Mouse (Mus musculus) thymus, adult 2 months (tissue): Measurements from ENCODE around the gene Tmem37. TPM values are rescaled to one million over a fixed set of nuclear protein-coding genes. Genes with fewer than 3 reads are reported as not detected.

Experiments used
- DNase-seq: peaks from one replicate; pipeline ENCODE4 v3.0.0; 2021
- H3K27ac ChIP-seq: fragments of 200-500 bp; 2 replicates; pipeline ENCODE4 v1.5.1; 2012; ENCODE audit warnings: low read length, control low read depth; ENCODE audit not compliant: control insufficient read depth, insufficient read depth
- H3K27me3 ChIP-seq: fragments of 200-500 bp; 2 replicates; pipeline ENCODE4 v1.6.1; 2012; ENCODE audit warnings: mild to moderate bottlenecking, low read length, moderate library complexity, mixed read lengths; ENCODE audit not compliant: control insufficient read depth, insufficient read depth
- H3K36me3 ChIP-seq: fragments of 200-500 bp; 2 replicates; pipeline ENCODE4 v1.6.1; 2012; ENCODE audit warnings: mild to moderate bottlenecking, low read length, moderate library complexity; ENCODE audit not compliant: control insufficient read depth, insufficient read depth
- H3K4me1 ChIP-seq: fragments of 200-500 bp; replicated peaks from 2 replicates; pipeline ENCODE4 v1.6.1; 2012; ENCODE audit warnings: low read length; ENCODE audit not compliant: control insufficient read depth, insufficient read depth
- H3K4me3 ChIP-seq: fragments of 200-500 bp; 2 replicates; pipeline ENCODE4 v1.5.1; 2012; ENCODE audit warnings: mild to moderate bottlenecking, low read length, control low read depth, moderate library complexity; ENCODE audit not compliant: control insufficient read depth, insufficient read depth
- CTCF ChIP-seq: fragments of 200-500 bp; IDR thresholded peaks from 2 replicates; pipeline ENCODE4 v1.5.1; 2012; ENCODE audit warnings: mild to moderate bottlenecking, control low read depth, low read length, moderate library complexity, borderline replicate concordance; ENCODE audit not compliant: control insufficient read depth, poor library complexity, insufficient read depth; ENCODE audit errors: extremely low read depth
- POLR2A ChIP-seq: fragments of 200-500 bp; IDR thresholded peaks from 2 replicates; pipeline ENCODE4 v1.6.1; 2012; ENCODE audit warnings: mild to moderate bottlenecking, low read length, control low read depth, moderate library complexity; ENCODE audit not compliant: control insufficient read depth, poor library complexity, insufficient read depth; ENCODE audit errors: extremely low read depth
- WGBS: fragments of 180-500 bp; shearing (Covaris S2); methylation state at CpG from one replicate; pipeline ENCODE4 v1.1.7; 2018; 5-methylcytosine and 5-hydroxymethylcytosine counted together
- polyA plus RNA-seq: library from polyadenylated mRNA; depleted of rRNA; stranded (reverse); fragments of >200 nt; gene quantifications from 2 replicates; pipeline ENCODE4 v1.2.3, GENCODE M21; 2012; rRNA removed

The Tmem37 gene
- polyA plus RNA-seq, result 15.7 and 18.5 TPM in 2 replicates

DNA sequence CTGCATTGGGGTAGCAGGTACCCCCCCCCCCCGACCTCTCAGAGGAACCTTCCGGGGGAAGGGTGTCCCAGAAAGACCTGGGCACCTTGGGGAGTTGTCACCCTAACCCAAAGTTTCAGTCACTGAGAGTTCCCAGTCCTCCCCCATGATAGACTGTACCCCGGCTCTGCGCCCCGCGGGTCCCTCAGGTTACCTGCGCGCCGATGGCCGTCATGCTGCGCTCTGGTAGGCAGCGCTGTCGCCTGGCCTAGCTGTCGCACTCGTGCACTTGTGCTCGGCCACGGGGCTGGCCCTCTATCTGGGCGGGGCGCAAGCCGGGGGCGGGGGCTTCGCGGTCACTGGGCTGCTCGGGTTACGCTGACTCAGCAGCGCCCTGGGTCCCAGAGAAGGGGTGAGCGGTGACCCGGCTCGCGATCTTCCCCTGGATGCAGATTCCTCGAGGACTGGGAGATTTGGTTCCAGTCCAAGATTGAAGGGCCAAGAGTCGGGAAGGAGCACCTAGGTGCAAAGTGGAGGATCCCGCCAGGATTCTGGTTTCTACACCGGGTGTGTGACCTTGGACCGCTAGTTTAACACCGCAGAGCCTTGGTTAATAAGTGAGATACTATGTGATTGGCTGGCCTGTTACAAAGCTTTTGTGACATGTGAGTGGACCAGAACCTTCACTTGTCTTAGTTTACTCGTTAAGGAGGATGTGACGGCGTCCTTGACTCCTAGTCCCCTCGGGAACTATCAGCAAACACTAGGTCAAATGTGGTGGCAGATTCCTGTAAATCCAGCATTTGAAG is at the start of gene Tmem37:
Gene Tmem37 (minus strand): TSS at position 556 of the 788 bp plus-strand sequence.
- WGBS, result 13% methylated on average over 40 of the region's 40 CpGs
- DNase-seq, result no peak
- H3K4me3 ChIP-seq, result peak within 1 kb of the TSS; percentile 6; the same call in 1 of the 2 replicates

DNA sequence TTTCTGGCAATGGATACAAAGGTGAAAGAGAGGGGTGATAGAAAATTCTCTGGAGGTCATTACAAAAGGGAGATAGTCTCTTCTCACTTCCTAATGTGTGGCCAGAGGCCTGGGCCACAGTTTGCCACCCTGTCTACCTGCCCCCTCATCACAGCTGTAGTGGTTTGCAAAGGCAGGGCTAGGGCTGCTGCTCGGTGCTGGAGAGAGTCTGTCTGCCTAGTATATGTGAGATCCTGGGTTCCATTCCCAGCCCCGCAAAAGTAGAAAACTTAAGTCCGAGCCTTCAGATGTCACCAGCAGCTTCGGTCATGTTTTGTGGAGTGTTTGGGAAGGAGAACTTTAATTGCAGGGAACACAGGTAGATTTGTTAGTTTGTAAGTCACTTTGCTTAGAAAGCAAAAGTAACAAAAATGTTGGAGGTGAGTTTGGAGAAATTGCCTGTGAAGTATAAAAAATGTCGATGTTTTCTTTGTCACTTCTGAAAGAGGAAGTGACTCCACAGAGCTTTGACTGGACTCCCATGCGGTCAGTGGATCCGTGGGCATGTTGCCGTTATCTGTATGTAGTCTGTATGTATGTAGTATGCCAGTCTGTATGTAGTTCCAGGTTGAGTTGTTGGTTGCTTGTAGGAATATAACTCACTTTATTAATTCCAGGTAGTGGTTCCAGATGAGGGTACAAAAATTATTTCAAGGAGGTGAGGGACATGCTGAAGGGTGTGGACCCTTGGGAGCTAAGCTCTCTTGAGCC is 48.9 kb upstream of the Tmem37 start:
- H3K27ac ChIP-seq, result no peak overlapping the region
- peaks cover 19% of the 10 kb centered on the region for H3K4me1 ChIP-seq

More for the DNA sequence above, at the start of gene Tmem37:
- H3K27me3 ChIP-seq, result peaks cover 12% of the 10 kb centered on the region; the same call in 1 of the 2 replicates
- no peak within 1 kb of the TSS for H3K27ac ChIP-seq
- H3K4me1 ChIP-seq, result 0 out of 2 replicates have a peak, but pooled peaks cover 5% of the 10 kb centered on the region
- no peaks in the 10 kb centered on the region for H3K36me3 ChIP-seq
- TF ChIP-seq CTCF, result no peak
- no peak for TF ChIP-seq POLR2A

DNA sequence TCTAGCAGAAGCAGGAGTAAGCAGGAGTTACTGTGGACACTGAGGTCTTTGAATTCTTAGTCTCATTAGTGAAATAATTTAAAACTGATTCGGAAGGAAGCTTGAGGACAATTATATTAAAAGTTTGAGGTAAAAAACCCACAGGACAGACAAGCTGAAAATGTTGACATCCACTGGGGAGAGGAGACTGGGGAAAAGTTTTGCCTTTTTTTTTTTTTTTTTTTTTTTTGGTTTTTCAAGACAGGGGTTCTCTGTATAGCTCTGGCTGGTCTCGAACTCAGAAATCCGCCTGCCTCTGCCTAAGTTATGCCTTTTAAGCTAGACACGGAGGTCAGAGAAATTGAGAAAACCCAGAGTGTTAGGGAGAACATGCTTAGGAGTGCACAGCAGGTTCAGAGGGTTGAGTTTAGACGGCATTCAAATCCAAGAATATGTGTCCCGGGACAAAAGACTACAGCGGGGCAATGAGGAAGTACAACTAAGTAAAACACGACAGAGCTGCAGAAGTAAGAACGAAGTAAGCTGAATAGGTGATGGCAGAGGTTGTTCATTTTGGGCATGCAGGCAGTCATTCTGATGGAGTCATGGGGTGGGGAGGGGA is 48.2 kb upstream of the Tmem37 start:
- H3K4me3 ChIP-seq, result no peak overlapping the region
- WGBS, result 50% methylated on average over 9 of the region's 9 CpGs
- no peaks in the 10 kb centered on the region for H3K36me3 ChIP-seq
- peaks cover 19% of the 10 kb centered on the region for H3K4me1 ChIP-seq
- peak overlapping the region; percentile 40; the same call in 1 of the 2 replicates for H3K27ac ChIP-seq
- TF ChIP-seq POLR2A (no peak), CTCF (no peak)
- no peak for DNase-seq
- no peaks in the 10 kb centered on the region for H3K27me3 ChIP-seq

More for the DNA sequence above, 48.9 kb upstream of the Tmem37 start:
- no peak for DNase-seq
- H3K4me3 ChIP-seq, result no peak overlapping the region
- 76% methylated on average over 8 of the region's 8 CpGs for WGBS
- TF ChIP-seq POLR2A, result no peak
- no peak for TF ChIP-seq CTCF
- H3K36me3 ChIP-seq, result no peaks in the 10 kb centered on the region
- H3K27me3 ChIP-seq, result no peaks in the 10 kb centered on the region

DNA sequence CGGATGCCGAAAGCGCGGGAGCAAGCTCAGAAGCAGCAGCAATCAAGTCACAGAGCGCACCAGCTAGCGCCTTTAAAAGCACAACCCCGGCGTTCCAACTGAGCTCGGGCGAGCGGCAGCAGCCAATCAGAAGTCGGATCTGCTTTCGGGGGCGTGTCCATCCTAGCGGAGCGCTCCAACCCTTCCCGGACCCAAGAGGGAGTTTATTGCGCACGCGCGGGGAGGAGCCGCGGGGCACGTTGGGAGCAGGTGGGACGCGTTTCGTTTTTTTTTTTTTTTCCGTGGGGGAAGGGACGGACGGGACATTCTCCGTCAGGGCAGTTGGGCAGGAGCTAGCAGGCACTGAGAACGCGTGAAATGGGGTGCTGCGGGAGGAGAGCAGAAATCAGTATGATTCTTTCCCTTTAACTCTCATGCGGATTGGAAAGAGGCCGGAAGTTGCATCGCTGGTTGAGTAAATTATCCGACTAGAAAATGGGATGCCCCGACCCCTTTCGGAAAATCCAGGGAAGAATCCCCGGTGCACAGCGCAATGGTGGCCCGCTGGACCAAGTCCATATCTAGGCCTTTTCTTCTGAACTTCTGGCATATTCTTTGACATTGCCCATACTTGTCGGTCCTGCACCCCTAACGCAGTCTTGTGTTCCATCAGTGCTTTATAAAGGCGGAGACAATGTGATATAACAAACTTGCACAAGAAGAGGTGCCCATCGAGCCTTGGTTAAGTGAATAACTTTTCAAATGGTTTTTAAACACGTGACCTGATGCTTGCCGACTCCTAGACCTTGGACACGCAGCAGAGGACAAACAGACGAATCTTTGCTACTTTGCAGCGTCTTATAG is 47.3 kb upstream of the Tmem37 start, which contains the start of the genes Dbi and 3110009E18Rik:
Gene Dbi (minus strand): TSS at position 110 of the 843 bp plus-strand sequence.
Gene 3110009E18Rik (plus strand): TSS at position 219 of the 843 bp plus-strand sequence.
- Histone ChIP-seq H3K36me3 (peaks cover 3% of the 10 kb centered on the region), H3K4me1 (peaks cover 19% of the 10 kb centered on the region), H3K27me3 (no peaks in the 10 kb centered on the region), H3K4me3 (peak within 1 kb of the TSS; percentile 55), H3K27ac (peak within 1 kb of the TSS; percentile 75)
- TF ChIP-seq POLR2A, result peak; percentile 86; the same call in 1 of the 2 replicates
- TF ChIP-seq CTCF, result no peak
- peak; percentile 97 for DNase-seq
- under 1% methylated on average over 52 of the region's 52 CpGs for WGBS

DNA sequence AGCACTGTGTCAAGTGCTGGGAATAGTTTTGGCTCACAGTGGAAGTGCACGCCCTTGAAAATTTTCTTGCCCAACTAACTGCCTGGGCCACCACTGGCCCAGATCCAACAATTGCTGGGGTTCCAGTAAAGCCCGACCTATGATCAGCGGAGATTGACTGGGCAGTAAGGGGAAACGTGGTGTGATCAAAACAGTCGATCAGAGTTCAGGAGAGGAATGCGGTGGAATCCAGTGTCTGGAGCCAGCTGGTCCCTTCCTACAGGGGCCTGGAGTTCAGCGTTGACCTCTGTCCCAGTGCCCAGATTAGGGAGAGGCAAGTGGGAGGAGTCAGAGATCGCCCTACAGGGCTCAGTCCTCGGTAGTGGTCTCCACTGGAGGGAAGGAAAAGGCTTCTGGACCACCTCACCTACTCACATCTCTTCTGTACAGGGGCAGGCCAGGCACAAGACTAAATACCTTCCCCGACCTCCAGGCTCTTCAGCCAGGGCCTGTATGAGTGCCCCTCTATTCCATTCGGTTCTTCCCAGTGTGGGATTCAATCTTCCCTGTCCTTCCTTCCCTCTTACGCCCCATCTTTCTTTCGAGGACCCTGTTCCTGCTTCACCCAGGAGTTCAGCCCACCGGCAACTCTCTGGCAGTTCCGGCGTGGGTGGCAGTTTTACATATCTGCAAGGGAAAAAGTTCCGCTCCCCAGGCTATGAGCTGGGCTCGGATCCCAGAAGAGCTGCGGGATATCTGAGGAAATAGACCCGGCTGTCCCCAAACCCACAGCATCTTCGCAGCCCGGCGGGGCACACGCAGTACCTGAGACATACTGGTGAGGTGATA is 46.5 kb upstream of the Tmem37 start:
- Histone ChIP-seq H3K4me1 (peaks cover 19% of the 10 kb centered on the region), H3K4me3 (peak overlapping the region; percentile 55), H3K27me3 (no peaks in the 10 kb centered on the region), H3K27ac (peak overlapping the region; percentile 75), H3K36me3 (peaks cover 11% of the 10 kb centered on the region)
- 11% methylated on average over 24 of the region's 24 CpGs for WGBS
- no peak for DNase-seq
- TF ChIP-seq POLR2A, result no peak
- TF ChIP-seq CTCF, result no peak
